Mouse (Mus musculus) small intestine, adult 2 months (tissue): Measurements from ENCODE around the gene Zfp184. TPM values are rescaled to one million over a fixed set of nuclear protein-coding genes. Genes with fewer than 3 reads are reported as not detected.

Experiments
- H3K27ac ChIP-seq: fragments of 200-500 bp; 2 replicates; pipeline ENCODE4 v1.5.1; 2012; ENCODE audit warnings: low read depth, low read length, control low read depth, inconsistent platforms; ENCODE audit not compliant: insufficient read depth
- H3K27me3 ChIP-seq: fragments of 200-500 bp; 2 replicates; pipeline ENCODE4 v1.6.1; 2012; ENCODE audit warnings: mild to moderate bottlenecking, moderate library complexity, low read length, inconsistent platforms; ENCODE audit not compliant: control insufficient read depth, insufficient read depth
- H3K36me3 ChIP-seq: fragments of 200-500 bp; 2 replicates; pipeline ENCODE4 v1.6.1; 2012; ENCODE audit warnings: mild to moderate bottlenecking, low read length, control low read depth, inconsistent platforms; ENCODE audit not compliant: control insufficient read depth, insufficient read depth
- H3K4me1 ChIP-seq: fragments of 200-500 bp; 2 replicates; pipeline ENCODE4 v1.6.1; 2012; ENCODE audit warnings: low read length, inconsistent platforms, mixed read lengths; ENCODE audit not compliant: control insufficient read depth, insufficient read depth, insufficient read length
- H3K4me3 ChIP-seq: fragments of 200-500 bp; 2 replicates; pipeline ENCODE4 v1.5.1; 2012; ENCODE audit warnings: low read depth, mild to moderate bottlenecking, control low read depth, inconsistent platforms, low read length, moderate library complexity
- CTCF ChIP-seq: fragments of 200-500 bp; IDR thresholded peaks from 2 replicates; pipeline ENCODE4 v1.5.1; 2012; ENCODE audit warnings: low read depth, mild to moderate bottlenecking, control low read depth, inconsistent platforms, low read length, moderate library complexity, mixed read lengths; ENCODE audit not compliant: insufficient replicate concordance, insufficient read length; ENCODE audit errors: extremely low read depth
- POLR2A ChIP-seq: fragments of 200-500 bp; IDR thresholded peaks from 2 replicates; pipeline ENCODE4 v1.6.1; 2012; ENCODE audit warnings: low read depth, mild to moderate bottlenecking, control low read depth, inconsistent platforms, low read length, moderate library complexity
- WGBS: fragments of 180-500 bp; shearing (Covaris S2); methylation state at CpG from one replicate; pipeline ENCODE4 v1.1.7; 2018; 5-methylcytosine and 5-hydroxymethylcytosine counted together
- polyA plus RNA-seq: library from polyadenylated mRNA; depleted of rRNA; stranded (reverse); fragments of >200 nt; gene quantifications from 2 replicates; pipeline ENCODE4 v1.2.3, GENCODE M21; 2012

Zfp184 gene
- polyA plus RNA-seq, 1 experiment = 0.13 TPM

DNA sequence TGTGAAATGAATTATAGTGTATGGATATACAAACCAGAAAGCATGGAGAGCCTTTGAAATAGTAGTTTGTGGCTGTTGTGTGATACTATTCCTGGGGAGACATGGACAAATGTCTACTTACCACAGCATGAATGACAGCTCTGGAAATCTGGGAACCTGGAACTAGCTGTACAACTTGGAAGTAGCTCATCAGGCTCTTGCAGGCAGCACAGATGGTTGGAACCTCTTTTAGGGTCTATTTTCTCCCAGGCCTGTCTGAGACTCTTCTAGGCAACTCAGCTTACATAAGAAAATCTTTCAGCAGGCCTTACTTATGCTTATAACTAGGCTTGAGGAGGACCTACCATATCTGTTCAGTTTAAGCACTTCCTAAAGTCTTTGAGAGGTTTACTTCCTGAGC, 21.5 kb upstream of the Zfp184 start:
- H3K36me3 ChIP-seq = no peaks in the 10 kb centered on the region
- TF ChIP-seq POLR2A (no peak), CTCF (no peak)
- no peak overlapping the region for H3K27ac ChIP-seq
- H3K4me1 ChIP-seq = no peaks in the 10 kb centered on the region
- H3K4me3 ChIP-seq = no peak overlapping the region
- no peaks in the 10 kb centered on the region for H3K27me3 ChIP-seq

GRCm38 (mm10) chr13:21924734-21925335, 20.1 kb upstream of the Zfp184 start:
- H3K36me3 ChIP-seq = no peaks in the 10 kb centered on the region
- H3K4me3 ChIP-seq = peak overlapping the region; percentile 15; the same call in 1 of the 2 replicates
- WGBS = 22% methylated on average over 21 of the region's 21 CpGs
- H3K4me1 ChIP-seq = no peaks in the 10 kb centered on the region
- no peak overlapping the region for H3K27ac ChIP-seq
- TF ChIP-seq CTCF (no peak), POLR2A (no peak)
- H3K27me3 ChIP-seq = no peaks in the 10 kb centered on the region

- WGBS = 70% methylated on average over 10 of the region's 10 CpGs
- H3K27ac ChIP-seq = no peak overlapping the region
Observed at GRCm38 (mm10) chr13:21930981-21931380, 13.9 kb upstream of the Zfp184 start.

GRCm38 (mm10) chr13:21931740-21932139, 13.2 kb upstream of the Zfp184 start:
- Histone ChIP-seq H3K4me1 (no peaks in the 10 kb centered on the region), H3K4me3 (no peak overlapping the region), H3K36me3 (no peaks in the 10 kb centered on the region), H3K27me3 (no peaks in the 10 kb centered on the region), H3K27ac (no peak overlapping the region)
- WGBS = 93% methylated on average over 6 of the region's 6 CpGs
- TF ChIP-seq POLR2A (no peak), CTCF (no peak)

More at GRCm38 (mm10) chr13:21930981-21931380, 13.9 kb upstream of the Zfp184 start:
- no peak for TF ChIP-seq CTCF
- TF ChIP-seq POLR2A = no peak
- Histone ChIP-seq H3K27me3 (no peaks in the 10 kb centered on the region), H3K4me3 (no peak overlapping the region), H3K4me1 (no peaks in the 10 kb centered on the region), H3K36me3 (no peaks in the 10 kb centered on the region)

- H3K36me3 ChIP-seq = no peaks in the 10 kb centered on the region
- WGBS = 63% methylated on average over 28 of the region's 28 CpGs
- TF ChIP-seq CTCF (no peak), POLR2A (no peak)
- H3K27me3 ChIP-seq = no peaks in the 10 kb centered on the region
- H3K4me3 ChIP-seq = no peak overlapping the region
- H3K27ac ChIP-seq = no peak overlapping the region
- no peaks in the 10 kb centered on the region for H3K4me1 ChIP-seq
Observed at GRCm38 (mm10) chr13:21933626-21934548, 11.0 kb upstream of the Zfp184 start.

GRCm38 (mm10) chr13:21934982-21935791, 9.7 kb upstream of the Zfp184 start:
- no peak for TF ChIP-seq POLR2A
- TF ChIP-seq CTCF = no peak
- no peak overlapping the region for H3K4me3 ChIP-seq
- 27% methylated on average over 17 of the region's 17 CpGs for WGBS
- no peak overlapping the region for H3K27ac ChIP-seq
- no peaks in the 10 kb centered on the region for H3K27me3 ChIP-seq
- no peaks in the 10 kb centered on the region for H3K4me1 ChIP-seq
- no peaks in the 10 kb centered on the region for H3K36me3 ChIP-seq

DNA sequence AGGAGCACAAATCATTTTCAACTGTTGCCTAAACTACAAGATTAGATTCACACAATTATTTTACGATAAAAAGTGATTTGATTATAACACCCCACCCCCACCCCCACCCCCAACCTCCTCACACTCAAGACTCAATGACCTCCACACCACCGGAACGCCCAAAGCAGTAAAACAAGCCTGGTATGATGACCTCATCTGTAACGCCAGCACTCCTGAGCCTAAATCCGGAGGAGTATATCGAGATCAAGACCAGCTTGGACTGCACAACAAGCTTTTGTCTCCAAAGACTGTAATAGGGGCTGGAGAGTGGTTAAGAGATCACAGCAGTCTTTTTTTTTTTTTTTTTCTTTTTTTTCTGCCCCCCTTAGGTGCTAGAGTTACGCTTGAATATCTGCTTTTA, 9.1 kb upstream of the Zfp184 start:
- Histone ChIP-seq H3K27me3 (no peaks in the 10 kb centered on the region), H3K36me3 (no peaks in the 10 kb centered on the region), H3K4me1 (no peaks in the 10 kb centered on the region), H3K4me3 (no peak overlapping the region), H3K27ac (no peak overlapping the region)
- TF ChIP-seq POLR2A = no peak
- TF ChIP-seq CTCF = no peak
- WGBS = 17% methylated on average over 7 of the region's 7 CpGs
